Mouse (Mus musculus): ENCODE data around the gene Zfp619. TPM values are rescaled to one million over a fixed set of nuclear protein-coding genes. Genes with fewer than 3 reads are reported as not detected.
A peak's percentile ranks its signal among the peaks of the same experiment; 100 is the strongest.

The Zfp619 gene
- total RNA-seq (2021): 1 to 10 TPM; 4.2 to 4.4 TPM
- long read RNA-seq, experiment 1, full-length matches to known transcripts: 1 of 1 reads
- long read RNA-seq, experiment 1, partial matches to known transcripts: 0 of 1 reads
- long read RNA-seq, experiment 1, other reads (novel, unspliced or antisense): 0 of 1 reads
- long read RNA-seq, experiment 2, full-length matches to known transcripts: 1 of 2 reads
- long read RNA-seq, experiment 2, partial matches to known transcripts: 0 of 2 reads
- long read RNA-seq, experiment 2, other reads (novel, unspliced or antisense): 1 of 2 reads

DNA sequence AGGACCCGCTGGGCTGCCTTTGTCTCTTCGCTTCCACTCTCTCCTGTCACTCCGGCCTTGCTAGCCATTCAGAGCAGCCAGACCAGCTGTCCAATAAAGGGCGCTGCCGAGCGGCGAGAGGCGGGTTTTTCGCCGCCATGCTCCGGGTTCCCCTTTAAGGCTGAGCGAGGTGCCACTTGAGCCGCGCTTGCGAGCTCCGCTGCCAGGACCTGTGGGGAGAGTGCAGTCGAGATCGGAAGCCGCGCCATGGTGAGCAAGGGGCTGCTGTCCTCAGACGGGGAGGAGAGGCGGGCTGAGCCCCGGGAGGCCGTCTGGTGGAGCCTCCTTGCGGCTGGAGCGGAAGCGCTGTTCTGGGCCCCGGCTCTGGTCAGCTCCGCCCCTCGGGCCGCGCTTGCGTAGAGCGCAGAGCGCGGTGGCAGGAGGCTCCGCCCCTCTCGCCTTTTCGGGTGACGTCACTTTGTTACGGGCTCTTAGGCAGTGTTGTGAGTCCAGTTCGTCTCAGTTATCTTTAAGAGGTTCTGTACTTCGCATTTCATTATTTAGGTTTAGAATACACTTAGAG, at the start of gene Zfp619:
Zfp619 (plus strand) TSS at position 151 of the 562 bp plus-strand sequence.
- TF ChIP-seq CTCF (conservative IDR thresholded peaks at IDR 0.05): peak; percentile 86
- peak within 1 kb of the TSS; percentile 98 for H3K27ac ChIP-seq
- H3K4me3 ChIP-seq: peak within 1 kb of the TSS; percentile 75
- peak; percentile 89 to 94 for DNase-seq (ENCODE audit: low spot score in 2 of 2)

DNA sequence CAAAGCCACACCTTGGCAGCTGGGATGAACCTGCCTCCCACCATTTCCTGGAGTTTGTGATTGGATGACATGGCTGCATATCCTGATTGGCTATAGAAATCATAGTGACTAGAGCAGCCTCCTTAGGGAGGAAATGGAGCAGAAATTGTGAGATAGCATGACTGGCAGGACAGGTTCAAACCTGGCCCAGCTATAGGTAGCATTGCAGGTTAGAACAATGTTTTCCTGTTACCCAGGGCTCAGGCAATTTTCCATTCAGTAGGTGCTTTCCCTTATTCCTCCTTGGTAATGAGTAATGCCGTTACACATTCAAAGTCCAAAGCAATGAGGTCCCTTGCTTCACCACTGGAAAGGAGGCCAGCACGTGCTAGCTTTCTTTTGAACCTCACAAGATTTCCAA, 38.6 kb upstream of the Zfp619 start:
- Histone ChIP-seq H3K27ac (no peak overlapping the region), H3K4me3 (no peak overlapping the region)
- TF ChIP-seq CTCF (conservative IDR thresholded peaks at IDR 0.05): no peak
- DNase-seq (ENCODE audit: low spot score in 2 of 2): no peak

DNA sequence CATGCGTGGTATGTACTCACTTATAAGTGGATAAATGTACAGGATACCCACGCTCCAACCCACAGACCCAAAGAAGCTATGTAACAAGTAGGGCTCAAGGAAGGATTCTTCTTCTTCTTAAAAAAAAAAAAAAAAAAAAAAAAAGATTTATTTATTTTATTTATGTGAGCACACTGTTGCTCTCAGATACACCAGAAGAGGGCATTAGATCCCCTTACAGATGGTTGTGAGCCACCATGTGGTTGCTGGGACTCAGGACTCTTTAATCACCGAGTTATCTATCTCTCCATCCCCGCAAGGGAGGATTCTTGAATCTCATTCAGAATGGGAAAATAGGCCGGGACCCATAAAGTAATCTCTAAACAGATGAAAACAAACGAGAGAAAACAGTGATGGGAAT, 33.2 kb upstream of the Zfp619 start:
- Histone ChIP-seq H3K27ac (no peak overlapping the region), H3K4me3 (no peak overlapping the region)
- TF ChIP-seq CTCF (conservative IDR thresholded peaks at IDR 0.05): peak; percentile 70
- DNase-seq (ENCODE audit: low spot score in 2 of 2): no peak

- peak overlapping the region; percentile 59 for H3K4me3 ChIP-seq
- TF ChIP-seq CTCF (conservative IDR thresholded peaks at IDR 0.05): no peak
- DNase-seq (ENCODE audit: low spot score in 2 of 2): no peak
- H3K27ac ChIP-seq: peak overlapping the region; percentile 4; the same call in 1 of the 2 replicates
Observed at GRCm38 (mm10) chr7:39487159-39487853, 30.3 kb upstream of the Zfp619 start.

DNA sequence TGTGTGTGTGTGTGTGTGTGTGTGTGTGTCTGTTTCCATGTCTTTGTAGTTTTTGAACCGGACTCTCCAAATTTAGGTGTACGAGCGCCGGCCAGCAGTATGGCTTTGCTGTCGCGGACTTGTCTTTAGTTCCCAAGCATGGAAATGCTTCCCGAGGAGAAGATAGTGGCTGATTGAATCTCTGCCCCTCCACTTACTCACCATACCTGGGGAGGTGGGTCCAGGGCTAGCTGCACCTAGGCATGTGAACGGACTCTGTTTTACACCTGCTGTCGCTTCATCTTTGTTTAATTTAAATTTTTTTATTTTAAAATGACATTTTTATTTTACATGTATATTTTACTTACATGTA, 29.7 kb upstream of the Zfp619 start:
- Histone ChIP-seq H3K4me3 (peak overlapping the region; percentile 31; the same call in 1 of the 2 replicates), H3K27ac (no peak overlapping the region)
- TF ChIP-seq CTCF (conservative IDR thresholded peaks at IDR 0.05): no peak
- no peak for DNase-seq (ENCODE audit: low spot score in 2 of 2)

DNA sequence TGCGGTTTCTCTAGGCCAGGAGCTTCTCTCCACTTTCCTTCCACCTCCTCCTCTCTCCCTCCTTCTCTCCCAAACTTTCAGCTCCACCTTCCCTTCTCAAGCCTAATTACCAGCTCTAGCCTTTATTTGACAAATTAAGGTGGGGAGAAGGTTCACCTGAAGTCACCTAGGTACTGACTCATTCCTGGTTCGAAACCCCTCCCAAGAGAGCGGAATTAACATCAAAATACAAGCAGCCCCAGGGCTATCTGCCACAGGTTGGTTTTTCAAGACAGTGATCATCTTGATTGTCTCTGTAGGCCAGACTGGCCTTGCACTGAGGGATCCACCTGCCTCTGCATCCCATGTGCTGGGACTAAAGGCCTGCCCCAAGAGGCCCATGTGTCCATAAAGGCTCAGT, 22.9 kb upstream of the Zfp619 start:
- TF ChIP-seq CTCF (conservative IDR thresholded peaks at IDR 0.05): no peak
- Histone ChIP-seq H3K27ac (no peak overlapping the region), H3K4me3 (no peak overlapping the region)
- no peak for DNase-seq (ENCODE audit: low spot score in 2 of 2)

GRCm38 (mm10) chr7:39504100-39504499, 13.5 kb upstream of the Zfp619 start:
- no peak for TF ChIP-seq CTCF (conservative IDR thresholded peaks at IDR 0.05)
- Histone ChIP-seq H3K4me3 (no peak overlapping the region), H3K27ac (no peak overlapping the region)
- DNase-seq (ENCODE audit: low spot score in 2 of 2): no peak

DNA sequence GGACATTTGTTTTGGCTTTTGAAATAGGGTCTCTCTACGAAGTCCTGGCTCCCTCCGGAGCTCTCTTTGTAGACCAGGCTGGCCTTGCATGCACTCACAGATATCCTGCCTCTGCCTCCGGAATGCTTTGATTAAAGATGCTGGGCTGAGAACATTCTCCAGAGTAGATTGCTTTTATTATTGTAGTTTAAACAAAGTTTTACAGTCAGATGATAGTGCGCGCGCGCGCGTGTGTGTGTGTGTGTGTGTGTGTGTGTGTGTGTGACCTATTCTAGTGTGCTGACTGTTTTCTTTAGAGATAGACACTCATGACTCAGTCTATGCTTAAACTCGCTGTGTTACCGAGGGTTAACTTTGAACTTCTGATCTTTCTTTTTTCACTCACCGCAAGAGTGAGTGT, 796 bp downstream of the Zfp619 start:
- no peak for TF ChIP-seq CTCF (conservative IDR thresholded peaks at IDR 0.05)
- peak overlapping the region; percentile 98 for H3K27ac ChIP-seq
- H3K4me3 ChIP-seq: peak overlapping the region; percentile 75
- DNase-seq (ENCODE audit: low spot score in 2 of 2): no peak

- no peak for TF ChIP-seq CTCF (conservative IDR thresholded peaks at IDR 0.05)
- DNase-seq (ENCODE audit: low spot score in 2 of 2): no peak
- no peak overlapping the region for H3K27ac ChIP-seq
- H3K4me3 ChIP-seq: no peak overlapping the region
Observed at GRCm38 (mm10) chr7:39523703-39524424, 6.3 kb downstream of the Zfp619 start.

DNA sequence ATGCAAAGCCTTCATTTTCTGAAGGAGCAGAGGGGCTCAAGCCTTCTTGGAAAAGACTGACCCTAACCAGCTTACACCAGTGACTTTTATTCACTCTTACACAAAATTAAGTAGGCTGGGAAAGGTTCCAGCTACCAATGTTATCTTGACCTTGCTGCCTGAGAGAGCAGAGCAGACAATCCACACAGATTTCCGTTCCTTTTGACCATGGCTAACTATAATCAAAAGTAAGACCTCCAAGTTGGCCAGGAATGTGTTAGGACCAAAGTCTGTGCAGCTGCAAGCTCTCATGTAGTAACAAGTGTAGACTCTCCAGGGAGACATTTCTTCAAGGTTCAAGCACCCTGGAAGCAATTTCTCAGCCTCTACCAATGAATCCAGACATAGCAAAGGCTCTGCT, 25.6 kb downstream of the Zfp619 start:
- H3K4me3 ChIP-seq: no peak overlapping the region
- no peak for TF ChIP-seq CTCF (conservative IDR thresholded peaks at IDR 0.05)
- H3K27ac ChIP-seq: no peak overlapping the region
- DNase-seq (ENCODE audit: low spot score in 2 of 2): no peak

GRCm38 (mm10) chr7:39544242-39545111, 26.9 kb downstream of the Zfp619 start:
- DNase-seq (ENCODE audit: low spot score in 2 of 2): peak; percentile 48 to 60
- TF ChIP-seq CTCF (conservative IDR thresholded peaks at IDR 0.05): peak; percentile 77

DNA sequence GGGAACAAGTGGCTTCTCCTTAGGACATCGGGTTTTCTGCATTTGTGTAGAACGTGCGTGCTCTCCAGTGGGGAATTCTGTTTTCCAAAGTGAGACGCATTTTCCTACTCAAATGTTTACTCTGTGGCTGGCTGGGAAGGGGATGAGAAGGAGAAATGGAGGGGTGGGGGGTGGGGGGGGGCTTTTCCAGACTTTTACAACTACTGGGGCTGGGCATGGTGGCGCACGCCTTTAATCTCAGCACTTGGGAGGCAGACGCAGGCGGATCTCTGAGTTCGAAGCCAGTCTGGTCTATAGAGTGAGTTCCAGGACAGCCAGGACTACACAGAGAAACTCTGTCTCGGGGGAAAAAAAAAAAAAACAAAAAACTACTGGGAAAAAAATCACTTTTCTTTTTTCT, 27.6 kb downstream of the Zfp619 start:
- Histone ChIP-seq H3K27ac (peak overlapping the region; percentile 92), H3K4me3 (peak overlapping the region; percentile 74)
- no peak for TF ChIP-seq CTCF (conservative IDR thresholded peaks at IDR 0.05)
- no peak for DNase-seq (ENCODE audit: low spot score in 2 of 2)

More at GRCm38 (mm10) chr7:39544242-39545111, 26.9 kb downstream of the Zfp619 start:
- Histone ChIP-seq H3K27ac (peak overlapping the region; percentile 92), H3K4me3 (peak overlapping the region; percentile 74)
